Mouse (Mus musculus) lung, embryonic 16.5 days (tissue): ENCODE data around the gene Gm13272. TPM values are rescaled to one million over a fixed set of nuclear protein-coding genes. Genes with fewer than 3 reads are reported as not detected.
A peak's percentile ranks its signal among the peaks of the same experiment; 100 is the strongest.
"Not testable (repeated sequence)": the region's sequence is repeated elsewhere in the genome, so short reads cannot be mapped to it uniquely, and the experiment has no call there.

ENCODE experiments used
- ATAC-seq: fragments of 200-750 bp; cut with Nextera tagmentation; 2 replicates; pipeline ENCODE4 v1.8.0; 2017; ENCODE audit warnings: low read depth, mild to moderate bottlenecking, moderate library complexity
- H3K27ac ChIP-seq: fragments of 300-500 bp; sonication (generic); 2 replicates; pipeline ENCODE4 v1.5.1; 2014; ENCODE audit warnings: mild to moderate bottlenecking, control low read depth, low read length
- H3K27me3 ChIP-seq: fragments of 300-500 bp; sonication (generic); 2 replicates; pipeline ENCODE4 v1.6.1; 2014; ENCODE audit warnings: low read depth, low read length, mixed read lengths; ENCODE audit not compliant: control insufficient read depth, insufficient read depth
- H3K36me3 ChIP-seq: fragments of 300-500 bp; sonication (generic); 2 replicates; pipeline ENCODE4 v1.6.1; 2014; ENCODE audit warnings: low read length; ENCODE audit not compliant: control insufficient read depth, insufficient read depth
- H3K4me1 ChIP-seq: fragments of 300-500 bp; sonication (generic); replicated peaks from 2 replicates; pipeline ENCODE4 v1.6.1; 2014; ENCODE audit warnings: low read length, mixed read lengths; ENCODE audit not compliant: control insufficient read depth, insufficient read depth
- H3K4me2 ChIP-seq: fragments of 300-500 bp; sonication (generic); 2 replicates; pipeline ENCODE4 v1.6.1; 2014; ENCODE audit warnings: low read depth, low read length, control low read depth
- H3K4me3 ChIP-seq: fragments of 300-500 bp; sonication (generic); 2 replicates; pipeline ENCODE4 v1.5.1; 2014; ENCODE audit warnings: mild to moderate bottlenecking, low read length, control low read depth
- H3K9ac ChIP-seq: fragments of 300-500 bp; sonication (generic); 2 replicates; pipeline ENCODE4 v1.6.1; 2014; ENCODE audit warnings: low read length, control low read depth
- H3K9me3 ChIP-seq: fragments of 300-500 bp; sonication (generic); 2 replicates; pipeline ENCODE4 v1.6.1; 2016; ENCODE audit warnings: low read length; ENCODE audit not compliant: control insufficient read depth
- WGBS: fragments of 180-500 bp; shearing (Covaris S2); extraction: QIAGEN DNeasy Blood & Tissue Kit; methylation state at CpG from one replicate; pipeline ENCODE4 v1.1.7; 2014; 5-methylcytosine and 5-hydroxymethylcytosine counted together
- polyA plus RNA-seq: library from polyadenylated mRNA; unstranded; fragments of >200 nt; fragmentation: Nextera tagmentation; extraction: Ambion mirVana; gene quantifications from 2 replicates; pipeline ENCODE4 v1.2.1, GENCODE M21; 2015

The Gm13272 gene
- polyA plus RNA-seq, 1 experiment from 2014 or later, result not detected

DNA sequence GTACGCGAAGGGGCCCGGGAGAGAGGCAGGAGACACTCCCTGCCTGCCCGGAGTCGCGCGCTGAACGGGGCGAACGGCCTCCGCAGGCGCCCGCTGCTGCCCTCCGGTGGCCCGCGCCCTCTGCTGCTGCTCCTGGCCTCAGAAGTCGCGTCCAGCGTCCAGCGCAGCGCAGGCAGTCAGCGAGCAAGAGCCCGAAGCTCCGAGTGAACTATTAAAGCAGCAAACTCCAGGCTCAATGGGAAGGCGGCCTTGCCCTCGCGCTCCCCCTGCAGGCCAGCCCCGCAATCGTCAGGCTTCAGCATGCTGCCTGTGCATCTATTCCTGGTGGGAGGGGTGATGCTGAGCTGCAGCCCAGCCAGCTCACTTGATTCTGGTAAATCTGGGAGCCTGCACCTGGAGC lies 23.3 kb downstream of the Gm13272 start, which contains the start of gene Gm13287:
Gm13287 (plus strand) TSS at position 301 of the 400 bp plus-strand sequence.
- H3K9ac ChIP-seq, result not testable (repeated sequence)

DNA sequence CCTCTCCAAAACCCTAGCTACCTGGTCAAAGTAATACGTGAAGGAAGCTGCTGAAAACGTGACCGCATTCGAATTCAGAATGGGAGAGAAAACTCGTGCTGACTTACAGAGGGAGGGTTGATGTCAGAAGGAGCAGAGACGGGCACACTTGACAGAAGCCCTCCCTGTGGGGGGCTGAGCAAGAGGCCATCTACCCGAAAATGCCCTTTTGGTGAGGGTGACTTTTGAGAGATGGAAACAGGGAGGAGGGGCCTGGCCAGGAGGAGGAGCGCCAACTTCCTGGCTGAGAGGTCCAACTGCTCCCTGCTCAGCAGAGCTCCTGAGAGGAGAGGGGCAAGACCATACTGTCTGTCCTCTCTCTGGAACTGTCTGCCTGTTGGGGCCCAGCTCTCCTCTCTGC lies 25.6 kb downstream of the Gm13272 start, which contains the start of gene Gm13288:
Gm13288 (plus strand) TSS at position 301 of the 400 bp plus-strand sequence.
- not testable (repeated sequence) for H3K27me3 ChIP-seq, H3K9me3 ChIP-seq, H3K27ac ChIP-seq, H3K4me1 ChIP-seq, ATAC-seq, H3K36me3 ChIP-seq, H3K9ac ChIP-seq
- peak within 1 kb of the TSS; percentile 32; the same call in 1 of the 2 replicates for H3K4me2 ChIP-seq
- H3K4me3 ChIP-seq, result peak within 1 kb of the TSS; percentile 26; the same call in 1 of the 2 replicates
- no CpG with 5 or more reads among the region's 8 CpGs for WGBS

More for the DNA sequence above, 23.3 kb downstream of the Gm13272 start, which contains the start of gene Gm13287:
- no CpG with 5 or more reads among the region's 29 CpGs for WGBS
- not testable (repeated sequence) for H3K27ac ChIP-seq, H3K4me1 ChIP-seq, H3K4me3 ChIP-seq, H3K4me2 ChIP-seq, H3K9me3 ChIP-seq, H3K27me3 ChIP-seq, ATAC-seq, H3K36me3 ChIP-seq

DNA sequence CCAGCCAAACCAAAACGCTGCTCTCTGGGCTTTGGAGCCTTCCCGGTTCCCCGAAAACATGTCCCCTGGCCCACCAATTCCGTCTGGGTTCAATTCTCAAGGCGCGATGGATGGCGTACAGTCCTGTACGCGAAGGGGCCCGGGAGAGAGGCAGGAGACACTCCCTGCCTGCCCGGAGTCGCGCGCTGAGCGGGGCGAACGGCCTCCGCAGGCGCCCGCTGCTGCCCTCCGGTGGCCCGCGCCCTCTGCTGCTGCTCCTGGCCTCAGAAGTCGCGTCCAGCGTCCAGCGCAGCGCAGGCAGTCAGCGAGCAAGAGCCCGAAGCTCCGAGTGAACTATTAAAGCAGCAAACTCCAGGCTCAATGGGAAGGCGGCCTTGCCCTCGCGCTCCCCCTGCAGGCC lies 26.1 kb downstream of the Gm13272 start:
- H3K4me3 ChIP-seq, result peak overlapping the region; percentile 26; the same call in 1 of the 2 replicates
- ATAC-seq, H3K9ac ChIP-seq, H3K9me3 ChIP-seq, H3K4me1 ChIP-seq, H3K36me3 ChIP-seq, H3K27me3 ChIP-seq, H3K27ac ChIP-seq: not testable (repeated sequence)
- no CpG with 5 or more reads among the region's 34 CpGs for WGBS
- peak overlapping the region; percentile 32; the same call in 1 of the 2 replicates for H3K4me2 ChIP-seq

DNA sequence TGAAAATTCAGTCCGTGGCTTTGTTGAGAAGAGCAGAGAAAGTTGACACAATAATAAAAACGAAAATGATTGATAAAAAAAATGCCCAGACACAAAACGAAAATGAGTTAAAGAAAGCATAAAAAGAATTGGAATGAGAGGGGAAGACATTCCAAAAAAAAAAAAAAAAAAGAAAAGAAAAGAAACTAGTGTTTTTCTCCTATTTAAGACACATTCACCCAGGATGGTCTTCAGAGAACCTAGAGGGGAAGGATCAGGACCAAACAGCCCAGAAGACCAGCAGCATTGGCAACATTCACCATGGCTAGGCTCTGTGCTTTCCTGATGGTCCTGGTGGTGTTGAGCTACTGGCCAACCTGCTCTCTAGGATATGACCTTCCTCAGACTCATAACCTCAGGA lies 36.3 kb downstream of the Gm13272 start, which contains the start of gene Ifna7:
Ifna7 (plus strand) TSS at position 301 of the 400 bp plus-strand sequence.
- Histone ChIP-seq H3K4me2 (no peak within 1 kb of the TSS), H3K27ac (no peak within 1 kb of the TSS)
- WGBS, result 52% methylated on average over 3 of the region's 3 CpGs

DNA sequence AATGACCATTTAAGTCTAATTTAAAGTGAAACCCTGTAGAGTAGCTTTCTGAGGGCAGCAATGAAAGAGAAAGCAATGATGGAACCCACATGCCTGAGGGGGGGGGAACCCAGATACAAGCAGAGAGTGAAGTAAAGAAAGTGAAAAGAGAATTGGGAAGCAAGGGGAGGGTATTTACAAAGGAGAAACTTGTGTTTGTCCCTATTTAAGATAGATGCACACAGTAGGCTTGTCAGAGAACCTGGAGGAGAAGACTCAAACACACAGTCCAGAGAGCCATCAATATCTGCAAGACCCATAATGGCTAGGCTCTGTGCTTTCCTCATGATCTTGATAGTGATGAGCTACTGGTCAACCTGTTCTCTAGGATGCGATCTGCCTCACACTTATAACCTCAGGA lies 40.0 kb downstream of the Gm13272 start, which contains the start of gene Ifna11:
Ifna11 (plus strand) TSS at position 301 of the 400 bp plus-strand sequence.
- ATAC-seq, result no peak
- Histone ChIP-seq H3K4me1 (no peaks in the 10 kb centered on the region), H3K27me3 (no peaks in the 10 kb centered on the region), H3K4me3 (no peak within 1 kb of the TSS), H3K9me3 (no peaks in the 10 kb centered on the region), H3K9ac (no peak within 1 kb of the TSS), H3K27ac (no peak within 1 kb of the TSS), H3K36me3 (no peaks in the 10 kb centered on the region), H3K4me2 (no peak within 1 kb of the TSS)
- WGBS, result 79% methylated on average over 1 of the region's 1 CpGs

More for the DNA sequence above, 36.3 kb downstream of the Gm13272 start, which contains the start of gene Ifna7:
- Histone ChIP-seq H3K4me3 (no peak within 1 kb of the TSS), H3K4me1 (no peaks in the 10 kb centered on the region), H3K27me3 (no peaks in the 10 kb centered on the region), H3K36me3 (no peaks in the 10 kb centered on the region), H3K9me3 (no peaks in the 10 kb centered on the region), H3K9ac (no peak within 1 kb of the TSS)
- ATAC-seq, result no peak

DNA sequence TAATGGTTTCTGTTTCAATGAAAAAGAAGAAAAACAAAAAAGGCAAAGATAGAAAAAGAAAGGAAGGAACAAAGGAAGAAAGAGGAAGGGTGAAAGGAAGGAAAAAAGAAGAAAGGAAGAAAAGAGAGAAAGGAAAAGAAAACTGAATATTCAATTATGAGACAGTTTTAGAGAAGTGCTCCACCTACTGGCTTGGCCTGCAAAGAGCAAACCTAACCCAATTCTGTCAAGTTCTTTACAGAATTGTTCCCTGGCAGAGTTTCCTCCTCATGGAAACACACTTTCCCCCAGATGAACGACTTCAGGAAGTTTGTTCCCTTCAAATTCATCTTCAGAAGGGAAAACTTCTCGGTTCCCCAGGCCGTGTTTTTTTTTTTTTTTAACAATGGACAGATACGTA lies 43.3 kb downstream of the Gm13272 start:
- Histone ChIP-seq H3K9me3 (no peaks in the 10 kb centered on the region), H3K4me3 (no peak overlapping the region), H3K4me1 (no peaks in the 10 kb centered on the region), H3K27me3 (no peaks in the 10 kb centered on the region), H3K27ac (no peak overlapping the region), H3K36me3 (no peaks in the 10 kb centered on the region), H3K9ac (no peak overlapping the region), H3K4me2 (no peak overlapping the region)
- no peak for ATAC-seq
- 24% methylated on average over 4 of the region's 4 CpGs for WGBS

DNA sequence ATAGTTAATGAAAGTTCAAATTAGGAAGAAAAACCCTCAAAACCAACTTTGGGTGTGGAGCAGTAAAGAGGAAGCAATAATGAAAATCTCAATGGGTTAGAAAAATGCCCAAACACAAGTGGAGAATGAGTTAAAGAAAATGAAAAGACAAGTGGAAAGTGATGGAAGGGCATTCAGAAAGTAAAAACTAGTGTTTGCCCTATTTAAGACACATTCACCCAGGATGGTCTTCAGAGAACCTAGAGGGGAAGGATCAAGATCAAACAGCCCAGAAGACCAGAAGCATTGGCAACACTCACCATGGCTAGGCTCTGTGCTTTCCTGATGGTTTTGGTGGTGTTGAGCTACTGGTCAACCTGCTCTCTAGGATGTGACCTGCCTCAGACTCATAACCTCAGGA lies 47.5 kb downstream of the Gm13272 start, which contains the start of gene Ifna6:
Ifna6 (plus strand) TSS at position 301 of the 400 bp plus-strand sequence.
- not testable (repeated sequence) for ATAC-seq

More for the DNA sequence above, 47.5 kb downstream of the Gm13272 start, which contains the start of gene Ifna6:
- H3K9ac ChIP-seq, H3K4me1 ChIP-seq, H3K4me2 ChIP-seq, H3K27ac ChIP-seq, H3K27me3 ChIP-seq, H3K9me3 ChIP-seq, H3K36me3 ChIP-seq, H3K4me3 ChIP-seq: not testable (repeated sequence)

Other genes with a start within 250 kb of the Gm13272 start
- gene Ifna15, start 221.6 kb upstream of the Gm13272 start, polyA plus RNA-seq, result not detected in 2 replicates
- gene Ifna14, start 208.1 kb upstream of the Gm13272 start, polyA plus RNA-seq, result not detected in 2 replicates
- not detected in 2 replicates for gene Ifna9, start 187.5 kb upstream of the Gm13272 start, polyA plus RNA-seq
- gene Ifna12, start 176.5 kb upstream of the Gm13272 start, polyA plus RNA-seq, result not detected in 2 replicates
- not detected in 2 replicates for gene C87499, start 145.4 kb upstream of the Gm13272 start, polyA plus RNA-seq
- gene Ifna13, start 135.4 kb upstream of the Gm13272 start, polyA plus RNA-seq, result not detected in 2 replicates
- not detected in 2 replicates for gene Ifna16, start 102.9 kb upstream of the Gm13272 start, polyA plus RNA-seq
- not detected in 2 replicates for gene Ifna2, start 95.9 kb upstream of the Gm13272 start, polyA plus RNA-seq
- not detected in 2 replicates for gene Ifnab, start 88.5 kb upstream of the Gm13272 start, polyA plus RNA-seq
- 0.82 and 1.2 TPM in 2 replicates for gene Gm26566, start 58.0 kb upstream of the Gm13272 start, polyA plus RNA-seq
- 88.1 and 91.8 TPM in 2 replicates for gene Klhl9, start 57.4 kb upstream of the Gm13272 start, polyA plus RNA-seq
- not detected in 2 replicates for gene Gm13271, start 25.0 kb upstream of the Gm13272 start, polyA plus RNA-seq
- gene Gm13283, start 19.7 kb upstream of the Gm13272 start, polyA plus RNA-seq, result 0.31 TPM in 1 of 2 replicates, not detected in the other
- 0.38 and 0.49 TPM in 2 replicates for gene Gm13290, start 6.0 kb upstream of the Gm13272 start, polyA plus RNA-seq
- gene Gm13289, start 2.9 kb upstream of the Gm13272 start, polyA plus RNA-seq, result not detected in 2 replicates
- 0.34 TPM in 1 of 2 replicates, not detected in the other for gene Ifnz, start 2.3 kb downstream of the Gm13272 start, polyA plus RNA-seq
- gene Gm13276, start 5.9 kb downstream of the Gm13272 start, polyA plus RNA-seq, result 0.36 and 1.2 TPM in 2 replicates
- not detected in 2 replicates for gene Gm13277, start 8.8 kb downstream of the Gm13272 start, polyA plus RNA-seq
- gene Gm13278, start 11.7 kb downstream of the Gm13272 start, polyA plus RNA-seq, result not detected in 2 replicates
- not detected in 2 replicates for gene Gm13275, start 14.6 kb downstream of the Gm13272 start, polyA plus RNA-seq
- gene Gm13279, start 17.5 kb downstream of the Gm13272 start, polyA plus RNA-seq, result not detected in 2 replicates
- 1.5 and 1.8 TPM in 2 replicates for gene Gm13285, start 19.8 kb downstream of the Gm13272 start, polyA plus RNA-seq
- not detected in 2 replicates for gene Gm13287, start 23.4 kb downstream of the Gm13272 start, polyA plus RNA-seq
- gene Gm13288, start 25.7 kb downstream of the Gm13272 start, polyA plus RNA-seq, result not detected in 2 replicates
- not detected in 2 replicates for gene Ifna7, start 36.4 kb downstream of the Gm13272 start, polyA plus RNA-seq
- not detected in 2 replicates for gene Ifna11, start 40.1 kb downstream of the Gm13272 start, polyA plus RNA-seq
- not detected in 2 replicates for gene Ifna6, start 47.6 kb downstream of the Gm13272 start, polyA plus RNA-seq
- not detected in 2 replicates for gene Ifna5, start 55.7 kb downstream of the Gm13272 start, polyA plus RNA-seq
- not detected in 2 replicates for gene Ifna4, start 62.0 kb downstream of the Gm13272 start, polyA plus RNA-seq
- gene Ifna1, start 70.2 kb downstream of the Gm13272 start, polyA plus RNA-seq, result not detected in 2 replicates
- gene Ifne, start 100.4 kb downstream of the Gm13272 start, polyA plus RNA-seq, result not detected in 2 replicates